Mouse (Mus musculus) hindbrain, embryonic 14.5 days (tissue): ENCODE results near the gene Ociad2. TPM values are rescaled to one million over a fixed set of nuclear protein-coding genes. Genes with fewer than 3 reads are reported as not detected.
A peak's percentile ranks its signal among the peaks of the same experiment; 100 is the strongest.

Source experiments
- ATAC-seq: fragments of 200-750 bp; cut with Nextera tagmentation; 2 replicates; pipeline ENCODE4 v1.8.0; 2017; ENCODE audit warnings: moderate number of reproducible peaks, mild to moderate bottlenecking, moderate TSS enrichment, moderate library complexity; ENCODE audit not compliant: low FRiP score
- DNase-seq: peaks from one replicate; pipeline ENCODE4 v3.0.0-alpha.2; 2015; ENCODE audit warnings: low spot score
- H3K27ac ChIP-seq: fragments of 300-500 bp; sonication (generic); 2 replicates; pipeline ENCODE4 v1.5.1; 2014; ENCODE audit warnings: mild to moderate bottlenecking, moderate library complexity
- H3K27me3 ChIP-seq: fragments of 300-500 bp; sonication (generic); 2 replicates; pipeline ENCODE4 v1.6.1; 2014; ENCODE audit warnings: mild to moderate bottlenecking, low read length, mixed read lengths; ENCODE audit not compliant: control insufficient read depth, insufficient read depth
- H3K36me3 ChIP-seq: fragments of 300-500 bp; sonication (generic); replicated peaks from 2 replicates; pipeline ENCODE4 v1.6.1; 2014; ENCODE audit not compliant: control insufficient read depth, insufficient read depth
- H3K4me1 ChIP-seq: fragments of 300-500 bp; sonication (generic); replicated peaks from 2 replicates; pipeline ENCODE4 v1.6.1; 2014; ENCODE audit warnings: antibody characterized with exemption, low read length, mixed read lengths; ENCODE audit not compliant: control insufficient read depth, insufficient read depth
- H3K4me2 ChIP-seq: fragments of 300-500 bp; sonication (generic); replicated peaks from 2 replicates; pipeline ENCODE4 v1.6.1; 2014; ENCODE audit warnings: mild to moderate bottlenecking, moderate library complexity
- H3K4me3 ChIP-seq: fragments of 300-500 bp; sonication (generic); replicated peaks from 2 replicates; pipeline ENCODE4 v1.5.1; 2014; ENCODE audit warnings: mild to moderate bottlenecking, low read length
- H3K9ac ChIP-seq: fragments of 300-500 bp; sonication (generic); 2 replicates; pipeline ENCODE4 v1.6.1; 2014
- H3K9me3 ChIP-seq: fragments of 300-500 bp; sonication (generic); 2 replicates; pipeline ENCODE4 v1.6.1; 2016; ENCODE audit warnings: low read length; ENCODE audit not compliant: control insufficient read depth
- WGBS: fragments of 180-500 bp; shearing (Covaris S2); extraction: QIAGEN DNeasy Blood & Tissue Kit; methylation state at CpG from one replicate; pipeline ENCODE4 v1.1.7; 2014; 5-methylcytosine and 5-hydroxymethylcytosine counted together
- polyA plus RNA-seq: library from polyadenylated mRNA; unstranded; fragments of >200 nt; fragmentation: Nextera tagmentation; extraction: Ambion mirVana; gene quantifications from 2 replicates; pipeline ENCODE4 v1.2.1, GENCODE M21; 2014

Ociad2 gene
- polyA plus RNA-seq, 1 experiment from 2014 or later: 25.5 TPM

- H3K36me3 ChIP-seq: peaks cover 82% of the 10 kb centered on the region
- H3K4me2 ChIP-seq: no peak overlapping the region
- no peak for DNase-seq
- H3K27me3 ChIP-seq: no peaks in the 10 kb centered on the region
- no peaks in the 10 kb centered on the region for H3K9me3 ChIP-seq
- H3K27ac ChIP-seq: no peak overlapping the region
- no peak overlapping the region for H3K4me3 ChIP-seq
- ATAC-seq: no peak
- no peaks in the 10 kb centered on the region for H3K4me1 ChIP-seq
- H3K9ac ChIP-seq: no peak overlapping the region
- WGBS: 92% methylated on average over 7 of the region's 7 CpGs
Measured at GRCm38 (mm10) chr5:73301601-73302307, 39.1 kb downstream of the Ociad2 start.

- Histone ChIP-seq H3K9ac (no peak overlapping the region), H3K4me1 (peaks cover 14% of the 10 kb centered on the region), H3K9me3 (no peaks in the 10 kb centered on the region), H3K4me3 (no peak overlapping the region), H3K27me3 (no peaks in the 10 kb centered on the region), H3K27ac (no peak overlapping the region), H3K4me2 (no peak overlapping the region), H3K36me3 (peaks cover 47% of the 10 kb centered on the region)
- ATAC-seq (no peak), DNase-seq (no peak)
- WGBS: 90% methylated on average over 4 of the region's 4 CpGs
Measured at GRCm38 (mm10) chr5:73295916-73296315, 44.9 kb downstream of the Ociad2 start.

- ATAC-seq: no peak
- Histone ChIP-seq H3K9me3 (no peaks in the 10 kb centered on the region), H3K36me3 (peaks cover 39% of the 10 kb centered on the region), H3K27ac (no peak overlapping the region), H3K27me3 (no peaks in the 10 kb centered on the region), H3K4me2 (no peak overlapping the region), H3K4me3 (no peak overlapping the region), H3K9ac (no peak overlapping the region), H3K4me1 (peaks cover 14% of the 10 kb centered on the region)
- no peak for DNase-seq
- 99% methylated on average over 7 of the region's 7 CpGs for whole genome bisulfite sequencing
Measured at GRCm38 (mm10) chr5:73295016-73295415, 45.8 kb downstream of the Ociad2 start.

- peak overlapping the region; percentile 94 for H3K9ac ChIP-seq
- H3K4me3 ChIP-seq: peak overlapping the region; percentile 85
- WGBS: 17% methylated on average over 8 of the region's 8 CpGs
- peaks cover 14% of the 10 kb centered on the region for H3K4me1 ChIP-seq
- H3K4me2 ChIP-seq: peak overlapping the region; percentile 71
- H3K9me3 ChIP-seq: no peaks in the 10 kb centered on the region
- H3K27me3 ChIP-seq: no peaks in the 10 kb centered on the region
- DNase-seq (no peak), ATAC-seq (no peak)
- H3K27ac ChIP-seq: peak overlapping the region; percentile 91
- peaks cover 29% of the 10 kb centered on the region for H3K36me3 ChIP-seq
Measured at GRCm38 (mm10) chr5:73293458-73293827, 47.4 kb downstream of the Ociad2 start.

GRCm38 (mm10) chr5:73292502-73293457, 48.0 kb downstream of the Ociad2 start, which contains the start of gene Ociad1:
TSS of gene Ociad1 (plus strand) at chr5:73292784.
- H3K27me3 ChIP-seq: no peaks in the 10 kb centered on the region
- H3K36me3 ChIP-seq: peaks cover 22% of the 10 kb centered on the region
- WGBS: under 1% methylated on average over 58 of the region's 58 CpGs
- H3K4me2 ChIP-seq: peak within 1 kb of the TSS; percentile 71
- H3K27ac ChIP-seq: peak within 1 kb of the TSS; percentile 91
- DNase-seq: peak; percentile 99
- H3K4me1 ChIP-seq: peaks cover 14% of the 10 kb centered on the region
- H3K9ac ChIP-seq: peak within 1 kb of the TSS; percentile 94
- H3K4me3 ChIP-seq: peak within 1 kb of the TSS; percentile 85
- no peaks in the 10 kb centered on the region for H3K9me3 ChIP-seq
- ATAC-seq: peak; percentile 99

GRCm38 (mm10) chr5:73289900-73290299, 50.9 kb downstream of the Ociad2 start:
- Histone ChIP-seq H3K4me2 (no peak overlapping the region), H3K4me1 (peaks cover 10% of the 10 kb centered on the region), H3K9ac (no peak overlapping the region), H3K9me3 (no peaks in the 10 kb centered on the region), H3K4me3 (no peak overlapping the region), H3K27ac (no peak overlapping the region), H3K36me3 (peaks cover 2% of the 10 kb centered on the region), H3K27me3 (no peaks in the 10 kb centered on the region)
- 62% methylated on average over 2 of the region's 2 CpGs for WGBS
- ATAC-seq: no peak
- no peak for DNase-seq

GRCm38 (mm10) chr5:73286603-73287002, 54.2 kb downstream of the Ociad2 start:
- Histone ChIP-seq H3K4me1 (no peaks in the 10 kb centered on the region), H3K36me3 (no peaks in the 10 kb centered on the region), H3K4me2 (no peak overlapping the region), H3K9ac (no peak overlapping the region), H3K27ac (no peak overlapping the region), H3K27me3 (no peaks in the 10 kb centered on the region), H3K4me3 (no peak overlapping the region), H3K9me3 (no peaks in the 10 kb centered on the region)
- 86% methylated on average over 5 of the region's 5 CpGs for WGBS
- no peak for DNase-seq
- ATAC-seq: no peak

GRCm38 (mm10) chr5:73285470-73285978, 55.3 kb downstream of the Ociad2 start:
- DNase-seq: no peak
- Histone ChIP-seq H3K9ac (no peak overlapping the region), H3K36me3 (no peaks in the 10 kb centered on the region), H3K4me3 (no peak overlapping the region), H3K4me2 (no peak overlapping the region), H3K4me1 (no peaks in the 10 kb centered on the region), H3K27me3 (no peaks in the 10 kb centered on the region), H3K27ac (no peak overlapping the region), H3K9me3 (no peaks in the 10 kb centered on the region)
- no peak for ATAC-seq
- WGBS: 88% methylated on average over 3 of the region's 3 CpGs

GRCm38 (mm10) chr5:73284046-73284445, 56.8 kb downstream of the Ociad2 start:
- H3K9ac ChIP-seq: no peak overlapping the region
- ATAC-seq (no peak), DNase-seq (no peak)
- H3K4me2 ChIP-seq: no peak overlapping the region
- H3K27ac ChIP-seq: no peak overlapping the region
- no peaks in the 10 kb centered on the region for H3K4me1 ChIP-seq
- H3K9me3 ChIP-seq: no peaks in the 10 kb centered on the region
- no peaks in the 10 kb centered on the region for H3K27me3 ChIP-seq
- H3K36me3 ChIP-seq: no peaks in the 10 kb centered on the region
- no peak overlapping the region for H3K4me3 ChIP-seq
